Mouse (Mus musculus) spleen, adult 2 months (tissue): ENCODE data around the gene Negr1.

Experiments
- CTCF ChIP-seq: fragments of 200-500 bp; IDR thresholded peaks from 2 replicates; pipeline ENCODE4 v1.5.1; 2011; ENCODE audit warnings: mild to moderate bottlenecking, inconsistent platforms; ENCODE audit not compliant: insufficient read depth, insufficient read length, insufficient replicate concordance; ENCODE audit errors: extremely low read depth
- POLR2A ChIP-seq: fragments of 200-500 bp; IDR thresholded peaks from 2 replicates; pipeline ENCODE4 v1.6.1; 2011; ENCODE audit warnings: low read depth, low read length, inconsistent platforms

DNA sequence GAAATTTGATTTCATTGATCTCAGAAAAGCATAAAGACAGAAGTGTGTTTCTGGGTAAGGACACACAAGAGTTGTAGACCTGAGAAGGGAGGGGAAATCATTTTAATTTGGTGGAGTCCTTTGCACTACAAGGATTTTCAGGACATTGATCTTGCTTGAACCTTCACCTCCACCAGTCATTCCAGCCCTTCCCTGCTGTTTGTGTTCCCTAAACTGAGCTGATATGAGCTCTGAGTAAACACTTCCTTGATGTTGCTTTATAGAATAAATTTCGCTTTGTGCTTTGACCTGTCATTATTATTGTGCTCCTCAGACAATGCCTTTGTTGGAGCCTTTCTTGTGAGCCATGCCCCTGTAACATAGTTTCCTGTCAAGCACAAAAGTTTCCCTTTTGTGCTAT lies 335.0 kb downstream of the Negr1 start:
- TF ChIP-seq CTCF = no peak
- TF ChIP-seq POLR2A = no peak
